Mouse (Mus musculus) embryonic facial prominence, embryonic 10.5 days (tissue): Measurements from ENCODE around the gene 1810010D01Rik. TPM values are rescaled to one million over a fixed set of nuclear protein-coding genes. Genes with fewer than 3 reads are reported as not detected.

ENCODE experiments used
- polyA plus RNA-seq: library from polyadenylated mRNA; unstranded; fragments of >200 nt; fragmentation: Nextera tagmentation; extraction: Ambion mirVana; gene quantifications from 2 replicates; pipeline ENCODE4 v1.2.1, GENCODE M21; 2016

The 1810010D01Rik gene
- polyA plus RNA-seq, 1 experiment from 2014 or later: not detected

Other genes with a start within 250 kb of the 1810010D01Rik start
- gene Tpcn2, start 75.9 kb upstream of the 1810010D01Rik start, polyA plus RNA-seq: 6.5 TPM in 2 replicates
- gene Mrgprf, start 92.7 kb upstream of the 1810010D01Rik start, polyA plus RNA-seq: 0.10 TPM in 1 of 2 replicates, not detected in the other
- not detected in 2 replicates for gene Mrgprd, start 106.7 kb upstream of the 1810010D01Rik start, polyA plus RNA-seq